Mouse (Mus musculus): ENCODE results near the gene Prkn. TPM values are rescaled to one million over a fixed set of nuclear protein-coding genes. Genes with fewer than 3 reads are reported as not detected.

Gene Prkn
- total and polyA plus RNA-seq, 3 experiments, result 4.5 to 10.6 (median 10.3) TPM

DNA sequence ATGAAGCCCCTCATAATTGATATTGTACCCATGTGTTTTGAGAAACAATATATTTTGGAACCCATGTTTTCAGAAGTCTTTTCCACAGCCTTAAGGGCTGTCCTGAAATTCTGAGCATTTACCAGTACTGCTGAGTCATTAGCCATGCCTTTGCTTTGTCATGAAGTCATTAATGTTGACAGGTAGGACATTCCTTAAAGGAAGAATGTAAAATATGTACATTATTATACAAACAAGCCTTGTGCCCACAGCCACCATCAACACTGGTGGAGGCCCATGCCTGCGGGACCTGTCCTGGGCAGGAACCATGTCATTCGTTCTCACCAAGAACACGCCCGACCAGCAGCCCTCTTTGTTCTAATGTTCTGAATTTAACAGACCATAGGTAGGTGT is 513.4 kb downstream of the Prkn start:
- Histone ChIP-seq H3K4me3 (no peak overlapping the region), H3K27ac (no peak overlapping the region), H3K79me2 (replicated peaks; ENCODE audit: control insufficient read depth, insufficient read depth, low read length) (no peaks in the 10 kb centered on the region), H3K27me3 (ENCODE audit: control insufficient read depth, insufficient read depth, low read length) (no peaks in the 10 kb centered on the region), H3K36me3 (ENCODE audit: control insufficient read depth, insufficient read depth, low read length) (no peaks in the 10 kb centered on the region), H3K9ac (ENCODE audit: low read depth, low read length) (no peak overlapping the region), H3K4me1 (ENCODE audit: control insufficient read depth, insufficient read depth, low read length) (peaks cover 2% of the 10 kb centered on the region; the same call in 1 of the 2 replicates)
- no peak for DNase-seq
- intact Hi-C loops (cut with DNase I), result no loop called here
- no peak for TF ChIP-seq EP300 (IDR thresholded peaks at IDR 0.05; ENCODE audit: insufficient read depth, low read depth, low read length)
- TF ChIP-seq POLR2A (IDR thresholded peaks at IDR 0.05; ENCODE audit: insufficient read depth, low read depth, low read length), result no peak
- TF ChIP-seq CTCF (IDR thresholded peaks at IDR 0.05), result no peak
- 89% methylated on average over 4 of the region's 4 CpGs for WGBS

DNA sequence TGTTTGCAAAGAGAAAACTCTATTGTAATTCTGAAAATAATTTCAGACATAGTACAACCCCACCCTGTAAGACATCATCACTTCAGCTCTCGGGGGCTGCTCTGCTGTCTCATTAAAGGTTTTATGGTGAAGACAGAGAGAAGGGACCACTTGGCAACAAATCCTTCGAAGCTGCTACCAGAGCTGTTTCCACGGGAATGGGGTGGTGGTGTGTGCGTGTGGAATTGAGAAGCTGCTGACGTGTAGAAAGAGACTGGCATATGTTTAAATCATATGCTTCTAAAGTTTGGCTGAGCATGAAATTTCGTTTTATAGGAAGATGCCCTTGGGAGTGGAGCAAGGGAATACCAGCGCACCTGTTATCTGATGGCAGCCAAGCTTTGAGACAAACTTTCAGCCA is 514.2 kb downstream of the Prkn start:
- no peak for TF ChIP-seq EP300 (IDR thresholded peaks at IDR 0.05; ENCODE audit: insufficient read depth, low read depth, low read length)
- TF ChIP-seq POLR2A (IDR thresholded peaks at IDR 0.05; ENCODE audit: insufficient read depth, low read depth, low read length), result no peak
- Histone ChIP-seq H3K36me3 (ENCODE audit: control insufficient read depth, insufficient read depth, low read length) (no peaks in the 10 kb centered on the region), H3K79me2 (replicated peaks; ENCODE audit: control insufficient read depth, insufficient read depth, low read length) (no peaks in the 10 kb centered on the region), H3K9ac (ENCODE audit: low read depth, low read length) (no peak overlapping the region), H3K27me3 (ENCODE audit: control insufficient read depth, insufficient read depth, low read length) (no peaks in the 10 kb centered on the region), H3K4me1 (ENCODE audit: control insufficient read depth, insufficient read depth, low read length) (peaks cover 2% of the 10 kb centered on the region; the same call in 1 of the 2 replicates), H3K4me3 (no peak overlapping the region), H3K27ac (no peak overlapping the region)
- 66% methylated on average over 7 of the region's 7 CpGs for WGBS
- no peak for DNase-seq
- intact Hi-C loops (cut with DNase I), result no loop called here

DNA sequence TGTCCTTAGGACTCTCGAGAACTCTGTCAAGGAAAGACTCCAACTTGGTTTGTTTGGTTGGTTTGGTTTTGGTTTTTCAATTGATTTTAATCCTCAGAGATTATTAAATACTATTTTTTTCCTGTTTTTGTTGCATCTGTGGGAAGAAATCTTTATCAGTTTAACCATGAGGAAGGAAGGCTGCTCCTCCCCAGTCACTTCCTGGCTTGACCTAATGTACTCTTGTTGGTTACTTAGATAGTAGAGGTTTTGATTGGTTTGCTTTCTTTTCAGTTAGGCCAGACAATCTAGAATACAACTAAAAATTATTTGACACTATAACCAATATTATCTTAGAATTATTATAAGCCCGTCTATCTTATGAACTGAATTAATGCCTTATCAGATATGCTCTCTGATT is 535.3 kb downstream of the Prkn start:
- TF ChIP-seq CTCF (IDR thresholded peaks at IDR 0.05), result no peak
- no peak for TF ChIP-seq POLR2A (IDR thresholded peaks at IDR 0.05; ENCODE audit: insufficient read depth, low read depth, low read length)
- no peak for TF ChIP-seq EP300 (IDR thresholded peaks at IDR 0.05; ENCODE audit: insufficient read depth, low read depth, low read length)
- Histone ChIP-seq H3K27ac (no peak overlapping the region), H3K4me1 (ENCODE audit: control insufficient read depth, insufficient read depth, low read length) (no peaks in the 10 kb centered on the region), H3K4me3 (no peak overlapping the region), H3K27me3 (ENCODE audit: control insufficient read depth, insufficient read depth, low read length) (no peaks in the 10 kb centered on the region), H3K79me2 (replicated peaks; ENCODE audit: control insufficient read depth, insufficient read depth, low read length) (no peaks in the 10 kb centered on the region), H3K36me3 (ENCODE audit: control insufficient read depth, insufficient read depth, low read length) (no peaks in the 10 kb centered on the region), H3K9ac (ENCODE audit: low read depth, low read length) (no peak overlapping the region)
- DNase-seq, result no peak
- intact Hi-C loops (cut with DNase I), result no loop called here
- WGBS, result 53% methylated on average over 2 of the region's 2 CpGs

DNA sequence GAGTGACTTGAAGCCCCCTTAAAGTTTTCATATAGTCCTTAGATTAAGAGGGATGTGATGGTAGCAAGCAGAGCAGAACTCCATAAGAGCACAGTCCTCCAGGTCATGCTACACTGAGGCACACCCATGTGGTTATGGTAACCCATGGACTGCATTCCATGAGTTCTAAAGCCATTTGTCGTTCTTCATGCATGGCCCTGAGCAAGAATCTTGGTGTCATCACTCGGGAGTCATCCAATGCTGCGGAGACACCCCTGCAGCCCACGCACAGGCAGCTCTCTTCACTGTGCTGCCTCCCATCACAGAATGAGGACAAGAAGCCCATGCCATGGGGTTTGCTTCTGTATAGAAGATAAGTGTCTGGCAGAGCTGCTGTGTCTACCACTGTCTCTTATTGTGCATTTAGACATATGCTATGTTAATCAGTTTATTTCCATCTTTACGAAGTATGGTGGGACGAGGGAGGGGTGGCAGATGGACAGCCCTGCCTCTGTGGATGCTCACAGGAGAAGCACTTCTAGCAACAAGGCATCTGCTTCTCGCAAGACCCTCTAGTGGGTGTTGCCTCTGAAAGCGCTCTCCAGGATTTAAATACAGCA is 543.3 kb downstream of the Prkn start:
- intact Hi-C loops (cut with DNase I), result no loop called here
- Histone ChIP-seq H3K27me3 (ENCODE audit: control insufficient read depth, insufficient read depth, low read length) (no peaks in the 10 kb centered on the region), H3K79me2 (replicated peaks; ENCODE audit: control insufficient read depth, insufficient read depth, low read length) (no peaks in the 10 kb centered on the region), H3K36me3 (ENCODE audit: control insufficient read depth, insufficient read depth, low read length) (no peaks in the 10 kb centered on the region), H3K4me1 (ENCODE audit: control insufficient read depth, insufficient read depth, low read length) (no peaks in the 10 kb centered on the region), H3K27ac (no peak overlapping the region), H3K4me3 (no peak overlapping the region), H3K9ac (ENCODE audit: low read depth, low read length) (no peak overlapping the region)
- WGBS, result 77% methylated on average over 8 of the region's 8 CpGs
- TF ChIP-seq EP300 (IDR thresholded peaks at IDR 0.05; ENCODE audit: insufficient read depth, low read depth, low read length) (no peak), POLR2A (IDR thresholded peaks at IDR 0.05; ENCODE audit: insufficient read depth, low read depth, low read length) (no peak), CTCF (IDR thresholded peaks at IDR 0.05) (no peak)
- DNase-seq, result no peak

- Histone ChIP-seq H3K27ac (no peak overlapping the region), H3K4me3 (no peak overlapping the region), H3K27me3 (ENCODE audit: control insufficient read depth, insufficient read depth, low read length) (no peaks in the 10 kb centered on the region), H3K9ac (ENCODE audit: low read depth, low read length) (no peak overlapping the region), H3K79me2 (replicated peaks; ENCODE audit: control insufficient read depth, insufficient read depth, low read length) (no peaks in the 10 kb centered on the region), H3K4me1 (ENCODE audit: control insufficient read depth, insufficient read depth, low read length) (no peaks in the 10 kb centered on the region), H3K36me3 (ENCODE audit: control insufficient read depth, insufficient read depth, low read length) (no peaks in the 10 kb centered on the region)
- intact Hi-C loops (cut with DNase I), result no loop called here
- 69% methylated on average over 4 of the region's 4 CpGs for WGBS
- no peak for DNase-seq
- no peak for TF ChIP-seq POLR2A (IDR thresholded peaks at IDR 0.05; ENCODE audit: insufficient read depth, low read depth, low read length)
- no peak for TF ChIP-seq EP300 (IDR thresholded peaks at IDR 0.05; ENCODE audit: insufficient read depth, low read depth, low read length)
- no peak for TF ChIP-seq CTCF (IDR thresholded peaks at IDR 0.05)
Measured at GRCm38 (mm10) chr17:11385246-11385645, 545.1 kb downstream of the Prkn start.

DNA sequence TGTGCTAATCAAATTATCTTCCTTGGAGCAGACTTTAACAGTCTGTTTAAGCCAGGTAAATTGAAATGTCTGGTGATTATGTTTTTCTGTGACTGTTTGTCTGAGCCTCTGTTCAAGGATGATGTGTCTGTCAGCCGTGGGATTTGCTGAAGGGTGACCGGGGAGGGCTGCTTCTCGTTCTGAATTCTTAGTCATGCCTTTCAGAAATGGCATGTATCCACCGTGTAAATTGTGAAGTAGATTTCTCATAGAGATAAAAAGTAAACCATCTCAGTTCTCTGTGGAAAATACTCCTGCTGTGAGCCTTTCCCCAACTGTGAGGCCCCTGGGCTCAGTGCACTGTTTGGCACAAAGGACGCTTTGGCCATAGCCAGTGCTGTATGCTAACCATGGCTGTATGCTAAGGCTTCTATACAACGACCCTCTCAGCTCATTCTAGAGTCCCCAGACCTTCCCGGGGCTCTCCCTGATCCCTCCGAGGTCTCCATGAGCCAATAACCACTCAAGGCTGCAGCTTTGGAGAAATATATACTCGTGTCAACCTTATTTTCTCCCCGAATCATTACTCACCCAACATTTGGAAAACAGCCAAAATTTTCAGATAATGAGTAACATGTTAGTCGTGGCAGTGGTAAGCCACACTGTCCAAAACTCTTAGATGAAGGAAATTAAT is 552.6 kb downstream of the Prkn start:
- 64% methylated on average over 11 of the region's 11 CpGs for WGBS
- H3K4me1 ChIP-seq (ENCODE audit: control insufficient read depth, insufficient read depth, low read length), result no peaks in the 10 kb centered on the region
- H3K36me3 ChIP-seq (ENCODE audit: control insufficient read depth, insufficient read depth, low read length), result no peaks in the 10 kb centered on the region
- no peak for TF ChIP-seq EP300 (IDR thresholded peaks at IDR 0.05; ENCODE audit: insufficient read depth, low read depth, low read length)
- no peak for TF ChIP-seq CTCF (IDR thresholded peaks at IDR 0.05)
- no peak for TF ChIP-seq POLR2A (IDR thresholded peaks at IDR 0.05; ENCODE audit: insufficient read depth, low read depth, low read length)
- H3K27ac ChIP-seq, result no peak overlapping the region
- no peak overlapping the region for H3K9ac ChIP-seq (ENCODE audit: low read depth, low read length)
- H3K27me3 ChIP-seq (ENCODE audit: control insufficient read depth, insufficient read depth, low read length), result no peaks in the 10 kb centered on the region
- no peak overlapping the region for H3K4me3 ChIP-seq
- DNase-seq, result no peak
- no peaks in the 10 kb centered on the region for H3K79me2 ChIP-seq (replicated peaks; ENCODE audit: control insufficient read depth, insufficient read depth, low read length)
- intact Hi-C loops (cut with DNase I), result no loop called here
